Mouse (Mus musculus) brain, embryonic 14.5 days (tissue): Measurements from ENCODE around the gene Gnl1.

Experiments used
- CTCF ChIP-seq: fragments of 200-500 bp; IDR thresholded peaks from 2 replicates; pipeline ENCODE4 v1.5.1; 2012; ENCODE audit warnings: inconsistent platforms, mild to moderate bottlenecking, moderate library complexity, borderline replicate concordance; ENCODE audit not compliant: insufficient read depth, insufficient read length; ENCODE audit errors: extremely low read depth
- POLR2A ChIP-seq: fragments of 200-500 bp; IDR thresholded peaks from 2 replicates; pipeline ENCODE4 v1.6.1; 2012; ENCODE audit warnings: mild to moderate bottlenecking, inconsistent platforms, borderline replicate concordance; ENCODE audit not compliant: poor library complexity, insufficient read depth, insufficient read length, severe bottlenecking; ENCODE audit errors: extremely low read depth

DNA sequence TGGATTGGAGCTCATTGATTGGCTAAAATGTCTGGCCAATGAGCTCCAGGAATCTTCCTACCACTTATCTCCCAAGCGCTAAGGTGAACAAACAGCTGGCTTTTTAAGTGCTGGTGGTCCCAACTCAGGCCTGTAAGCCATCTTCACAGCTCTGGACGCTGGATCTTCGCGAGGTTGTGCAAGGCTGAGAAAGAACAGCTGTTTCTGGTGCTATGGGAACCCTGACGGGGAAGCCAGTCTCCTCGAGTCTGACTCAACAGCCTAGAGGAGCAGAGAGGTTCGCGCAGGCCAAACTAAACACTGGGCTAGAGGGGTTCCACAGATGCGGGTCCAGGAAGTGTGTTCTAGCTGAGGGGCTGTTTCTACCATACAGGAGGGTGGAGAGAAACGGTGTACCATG, 12.1 kb downstream of the Gnl1 start:
- no peak for TF ChIP-seq POLR2A
- TF ChIP-seq CTCF: no peak
